Mouse (Mus musculus): ENCODE measurements around the gene Cyyr1.
"Not testable (repeated sequence)": the region's sequence is repeated elsewhere in the genome, so short reads cannot be mapped to it uniquely, and the experiment has no call there.

Gene Cyyr1

GRCm38 (mm10) chr16:85553297-85553696, at the start of gene Cyyr1:
Gene Cyyr1, minus strand, starts transcription at chr16:85553397.
- not testable (repeated sequence) for DNase-seq (ENCODE audit: low spot score in 2 of 2)

DNA sequence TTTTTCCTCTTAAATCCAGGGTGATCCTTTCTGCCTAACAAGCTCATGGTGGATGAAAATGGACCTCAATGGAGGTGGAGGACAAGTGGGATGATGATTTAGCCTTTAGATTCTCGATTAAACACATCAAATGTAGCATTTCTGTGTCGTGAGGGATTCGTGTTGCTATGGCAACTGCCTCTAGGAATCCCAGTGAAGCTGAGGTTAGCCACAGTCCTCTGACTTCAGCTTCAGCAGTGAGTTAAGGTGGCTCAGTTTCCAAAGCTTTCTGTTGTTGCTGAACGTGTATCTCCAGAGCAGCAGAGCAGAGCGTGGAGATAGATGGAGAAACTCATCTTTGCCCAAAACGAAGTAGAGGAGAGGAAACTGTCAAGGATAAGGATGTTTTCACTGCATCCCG, 35.6 kb upstream of the Cyyr1 start:
- DNase-seq (ENCODE audit: low spot score in 2 of 2) = no peak

- DNase-seq (ENCODE audit: low spot score in 2 of 2) = no peak
Observed at GRCm38 (mm10) chr16:85587573-85588226, 34.5 kb upstream of the Cyyr1 start.

DNA sequence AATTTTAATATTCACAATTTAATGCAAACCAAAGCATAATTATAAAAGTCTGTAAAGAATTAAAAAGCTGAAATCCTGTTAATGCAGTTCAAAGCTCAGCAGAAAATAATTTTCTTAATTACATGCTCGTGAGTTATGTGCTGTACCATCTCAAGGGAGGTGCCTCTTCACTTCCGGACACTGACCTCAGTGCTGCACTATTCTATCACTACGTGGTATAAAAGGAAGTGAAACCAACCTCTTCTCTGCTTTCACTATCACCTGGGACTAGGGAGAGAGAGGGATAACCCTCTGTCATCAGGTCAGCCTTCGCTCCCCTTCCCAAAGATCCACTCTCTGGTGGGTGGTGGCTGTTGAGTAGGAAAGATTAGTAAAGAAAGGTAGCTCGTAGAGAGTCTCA, 13.3 kb upstream of the Cyyr1 start:
- DNase-seq (ENCODE audit: low spot score in 2 of 2) = no peak

DNA sequence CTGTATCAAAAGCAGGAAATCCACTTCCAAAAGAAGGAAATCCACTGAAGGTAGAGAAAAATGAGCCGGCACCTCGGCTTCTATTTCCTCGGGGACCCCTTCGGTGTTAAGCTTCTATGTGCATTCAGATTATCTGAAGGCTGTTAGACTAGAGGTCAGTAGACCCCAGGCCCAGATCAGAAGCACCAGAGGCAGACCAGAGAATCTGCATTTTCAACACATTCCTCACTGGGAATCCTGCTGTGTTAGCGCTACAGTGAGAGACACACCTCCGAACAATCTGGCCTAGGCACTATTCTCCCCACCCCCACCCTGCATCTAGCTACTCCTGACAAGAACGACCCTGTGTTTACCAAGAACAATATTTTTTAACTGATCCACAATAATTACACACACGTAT, 641 bp upstream of the Cyyr1 start:
- DNase-seq (ENCODE audit: low spot score in 2 of 2) = no peak

- not testable (repeated sequence) for DNase-seq (ENCODE audit: low spot score in 2 of 2)
Observed at GRCm38 (mm10) chr16:85551976-85552375, 1.2 kb downstream of the Cyyr1 start.

DNA sequence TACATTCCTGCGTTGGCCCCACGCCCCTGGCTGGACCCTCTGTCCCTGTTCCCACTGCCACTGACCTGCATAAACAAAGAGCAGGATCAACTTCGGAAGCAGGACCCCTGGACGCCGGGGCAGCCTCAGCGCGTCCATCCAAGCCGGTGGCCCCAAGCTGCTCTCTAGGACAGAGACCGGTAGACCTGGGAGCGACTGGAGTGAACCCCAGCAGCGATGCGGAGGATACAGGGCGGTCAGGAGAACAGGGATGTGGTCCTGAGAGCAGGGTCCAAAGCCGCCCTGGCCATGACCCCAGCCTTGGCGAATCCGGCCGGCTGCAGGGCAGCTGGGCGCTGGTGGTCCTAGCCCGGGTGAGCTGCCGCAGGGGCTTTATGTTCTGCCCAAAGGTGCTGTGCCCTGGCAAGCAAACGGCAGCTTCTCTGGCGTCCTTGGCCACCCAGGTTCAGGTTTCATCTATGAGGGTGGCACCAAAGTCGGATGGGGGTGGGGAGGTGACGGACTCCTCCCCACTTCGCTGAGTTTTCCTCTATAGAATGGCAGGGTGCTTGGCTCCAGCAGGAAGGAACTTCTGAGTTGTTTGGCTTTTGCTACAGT, 3.1 kb downstream of the Cyyr1 start:
- DNase-seq (ENCODE audit: low spot score in 2 of 2) = no peak

DNA sequence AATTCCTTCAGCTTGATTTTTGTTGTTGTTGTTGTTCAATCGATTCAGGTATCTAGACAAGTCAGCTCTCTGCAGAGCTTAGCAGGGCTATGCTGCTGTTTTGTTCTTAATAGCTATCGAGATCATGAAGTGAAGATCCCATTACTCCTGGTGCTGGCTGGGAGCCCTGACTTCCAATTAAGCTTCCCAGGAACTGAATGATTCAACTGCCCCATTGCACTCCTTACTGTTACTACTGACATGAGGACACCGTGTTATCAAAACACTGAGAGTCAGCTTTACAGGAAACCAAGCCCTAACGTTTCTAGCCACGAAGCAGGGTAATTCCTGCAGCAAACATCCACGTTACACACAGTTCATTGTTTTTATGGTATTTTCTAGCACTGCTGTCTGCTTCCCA, 6.7 kb downstream of the Cyyr1 start:
- DNase-seq (ENCODE audit: low spot score in 2 of 2) = no peak

GRCm38 (mm10) chr16:85541676-85542273, 11.4 kb downstream of the Cyyr1 start:
- no peak for DNase-seq (ENCODE audit: low spot score in 2 of 2)

DNA sequence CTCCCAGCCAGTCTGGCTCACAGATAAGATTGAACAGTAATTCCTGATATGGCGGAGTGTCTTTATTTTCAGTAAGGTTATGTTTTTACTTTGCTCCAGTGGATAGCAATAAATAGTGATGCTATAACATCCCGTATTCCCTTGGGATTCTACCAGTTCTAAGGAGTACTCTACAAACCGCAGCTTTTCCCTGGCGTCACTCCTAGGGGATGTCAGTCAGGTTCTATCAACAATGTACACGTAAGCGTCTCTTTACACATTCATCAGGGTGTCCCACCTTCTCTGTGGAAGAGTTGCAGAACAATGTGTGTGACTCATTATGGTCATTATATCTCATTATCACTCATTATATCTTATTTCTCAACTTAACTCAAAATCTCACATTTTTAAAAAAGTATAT, 12.2 kb downstream of the Cyyr1 start:
- DNase-seq (ENCODE audit: low spot score in 2 of 2) = no peak

GRCm38 (mm10) chr16:85538367-85538766, 14.8 kb downstream of the Cyyr1 start:
- DNase-seq (ENCODE audit: low spot score in 2 of 2) = no peak

DNA sequence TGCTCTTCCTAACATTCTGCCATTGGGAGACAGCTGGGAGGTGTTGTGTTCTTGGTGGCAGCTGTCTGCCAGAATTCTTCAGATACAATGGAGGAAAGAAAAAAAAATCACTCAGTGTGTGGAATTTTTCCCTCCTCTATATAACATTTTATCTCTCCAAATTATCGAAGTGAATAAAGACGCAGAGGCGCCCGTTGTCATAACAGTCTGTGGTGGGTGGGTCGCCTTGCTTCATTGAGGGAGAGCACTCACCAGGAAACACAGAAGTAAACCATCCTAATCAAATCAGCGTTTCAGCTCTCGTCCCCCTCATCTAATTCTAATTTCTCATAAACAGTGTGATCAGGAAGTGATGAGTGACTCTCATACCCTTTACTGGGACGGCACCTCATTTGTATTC, 17.1 kb downstream of the Cyyr1 start:
- no peak for DNase-seq (ENCODE audit: low spot score in 2 of 2)

GRCm38 (mm10) chr16:85527743-85528620, 25.2 kb downstream of the Cyyr1 start:
- DNase-seq (ENCODE audit: low spot score in 2 of 2) = no peak

GRCm38 (mm10) chr16:85524589-85524988, 28.6 kb downstream of the Cyyr1 start:
- no peak for DNase-seq (ENCODE audit: low spot score in 2 of 2)

- no peak for DNase-seq (ENCODE audit: low spot score in 2 of 2)
Observed at GRCm38 (mm10) chr16:85507264-85507663, 45.9 kb downstream of the Cyyr1 start.

- DNase-seq (ENCODE audit: low spot score in 2 of 2) = no peak
Observed at GRCm38 (mm10) chr16:85505108-85505507, 48.1 kb downstream of the Cyyr1 start.

GRCm38 (mm10) chr16:85503416-85503815, 49.8 kb downstream of the Cyyr1 start:
- DNase-seq (ENCODE audit: low spot score in 2 of 2) = no peak

DNA sequence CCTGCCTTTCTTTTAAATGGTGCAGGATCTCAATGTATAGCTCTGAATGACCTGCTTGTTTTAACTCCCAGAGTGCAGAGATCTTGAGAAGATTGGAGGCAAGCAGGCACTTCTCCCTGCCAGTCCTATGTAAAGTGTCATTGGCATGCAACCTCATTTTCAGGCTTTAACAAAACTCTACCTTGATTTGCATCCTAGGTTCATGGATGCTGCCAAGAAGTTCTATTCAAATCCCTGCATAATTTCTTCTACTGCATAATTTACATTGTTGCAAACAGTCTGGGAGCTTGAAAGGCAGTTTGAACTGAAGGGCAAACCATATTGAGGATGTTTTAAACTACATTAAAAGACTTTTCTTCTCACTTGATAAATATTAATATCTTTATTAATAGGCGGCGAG, 57.4 kb downstream of the Cyyr1 start:
- no peak for DNase-seq (ENCODE audit: low spot score in 2 of 2)

DNA sequence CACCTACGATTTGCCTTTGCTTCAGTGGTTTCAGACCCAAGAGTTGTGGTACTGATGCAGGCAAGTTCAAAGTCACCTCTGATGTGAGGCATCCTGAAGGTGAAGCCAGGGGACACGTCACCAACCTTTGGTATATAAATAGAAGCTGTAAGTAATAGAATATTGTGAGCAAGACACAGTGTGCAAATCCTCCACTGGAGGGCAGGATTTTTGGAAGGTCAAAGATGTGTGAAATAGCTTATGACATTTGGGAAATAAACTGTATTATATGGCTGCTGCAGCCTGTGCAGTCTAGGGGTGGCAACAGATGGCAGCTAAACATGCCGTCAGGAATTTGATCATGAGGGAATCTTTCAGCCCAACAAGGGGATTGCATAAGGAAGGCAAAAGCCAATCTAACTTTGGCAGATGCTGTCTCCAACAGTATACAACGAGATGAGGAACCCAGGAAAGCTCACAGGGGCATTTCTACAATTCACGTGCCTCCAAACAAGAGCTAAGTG, 65.0 kb downstream of the Cyyr1 start:
- DNase-seq (ENCODE audit: low spot score in 2 of 2) = no peak

GRCm38 (mm10) chr16:85487266-85487665, 65.9 kb downstream of the Cyyr1 start:
- DNase-seq (ENCODE audit: low spot score in 2 of 2) = no peak

DNA sequence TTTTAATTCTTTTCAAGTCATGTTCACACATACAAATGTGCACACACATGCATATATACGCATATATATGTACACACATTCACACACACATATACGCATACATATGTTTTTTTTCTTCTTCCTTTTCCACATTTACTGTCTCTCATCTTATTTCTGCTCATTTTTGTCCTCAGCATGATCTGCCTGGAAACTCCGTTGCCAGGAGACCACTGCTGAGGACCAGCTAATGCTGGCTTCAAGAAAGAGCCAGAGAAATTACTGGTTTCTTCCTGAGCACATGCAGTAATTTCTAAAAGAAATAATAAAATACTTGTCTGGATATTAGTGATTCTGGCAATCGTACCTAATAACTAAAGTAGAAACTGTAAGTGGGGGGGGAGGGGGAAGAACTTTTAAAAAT, 68.6 kb downstream of the Cyyr1 start:
- DNase-seq (ENCODE audit: low spot score in 2 of 2) = no peak

- DNase-seq (ENCODE audit: low spot score in 2 of 2) = no peak
Observed at GRCm38 (mm10) chr16:85474552-85475071, 78.6 kb downstream of the Cyyr1 start.
